Mouse (Mus musculus) liver, adult 2 months (tissue): Measurements from ENCODE around the gene Fbln2. TPM values are rescaled to one million over a fixed set of nuclear protein-coding genes. Genes with fewer than 3 reads are reported as not detected.

ENCODE experiments used
- DNase-seq: peaks from one replicate; pipeline ENCODE4 v3.0.0-alpha.2; 2011; ENCODE audit warnings: low read depth, low spot score; ENCODE audit errors: extremely low read depth
- H3K27ac ChIP-seq: fragments of 200-500 bp; replicated peaks from 2 replicates; pipeline ENCODE4 v1.5.1; 2012; ENCODE audit warnings: low read depth, mild to moderate bottlenecking, control low read depth, inconsistent platforms, low read length; ENCODE audit not compliant: insufficient read depth
- H3K27me3 ChIP-seq: fragments of 200-500 bp; 2 replicates; pipeline ENCODE4 v1.6.1; 2012; ENCODE audit warnings: mild to moderate bottlenecking, moderate library complexity, low read length, inconsistent platforms; ENCODE audit not compliant: control insufficient read depth, insufficient read depth
- H3K36me3 ChIP-seq: fragments of 200-500 bp; 2 replicates; pipeline ENCODE4 v1.6.1; 2012; ENCODE audit warnings: low read length, inconsistent platforms; ENCODE audit not compliant: control insufficient read depth, insufficient read depth
- H3K4me1 ChIP-seq: fragments of 200-500 bp; 2 replicates; pipeline ENCODE4 v1.6.1; 2011; ENCODE audit warnings: low read length; ENCODE audit not compliant: control insufficient read depth, insufficient read depth
- H3K4me3 ChIP-seq: fragments of 200-500 bp; 2 replicates; pipeline ENCODE4 v1.5.1; 2011; ENCODE audit warnings: low read depth, mild to moderate bottlenecking, control low read depth, low read length, moderate library complexity; ENCODE audit not compliant: insufficient read depth
- H3K79me2 ChIP-seq: fragments of 200-500 bp; 2 replicates; pipeline ENCODE4 v1.6.1; 2012; ENCODE audit warnings: inconsistent platforms, mild to moderate bottlenecking, low read length, moderate library complexity; ENCODE audit not compliant: control insufficient read depth, insufficient read depth
- H3K9ac ChIP-seq: fragments of 200-500 bp; 2 replicates; pipeline ENCODE4 v1.6.1; 2012; ENCODE audit warnings: low read depth, mild to moderate bottlenecking, control low read depth, inconsistent platforms, low read length
- CTCF ChIP-seq: fragments of 200-500 bp; IDR thresholded peaks from 2 replicates; pipeline ENCODE4 v1.5.1; 2011; ENCODE audit warnings: low read depth, low read length, control low read depth
- POLR2A ChIP-seq: fragments of 200-500 bp; IDR thresholded peaks from 2 replicates; pipeline ENCODE4 v1.6.1; 2011; ENCODE audit warnings: low read length, control low read depth; ENCODE audit not compliant: insufficient read depth; ENCODE audit errors: extremely low read depth
- WGBS: fragments of 180-500 bp; shearing (Covaris S2); methylation state at CpG from one replicate; pipeline ENCODE4 v1.1.7; 2018; 5-methylcytosine and 5-hydroxymethylcytosine counted together
- polyA plus RNA-seq: library from polyadenylated mRNA; depleted of rRNA; stranded (reverse); fragments of >200 nt; gene quantifications from 2 replicates; pipeline ENCODE4 v1.2.3, GENCODE M21; 2012
- total RNA-seq: library from RNA; depleted of rRNA; stranded (reverse); fragments of >200 nt; gene quantifications from 2 replicates; pipeline ENCODE4 v1.2.3, GENCODE M21; 2014

Fbln2 gene
- total and polyA plus RNA-seq, 2 experiments = 1.4 to 3.5 TPM

GRCm38 (mm10) chr6:91186934-91187333 is 25.3 kb upstream of the Fbln2 start:
- TF ChIP-seq CTCF = no peak
- TF ChIP-seq POLR2A = no peak
- Histone ChIP-seq H3K79me2 (no peaks in the 10 kb centered on the region), H3K4me3 (no peak overlapping the region), H3K9ac (no peak overlapping the region), H3K36me3 (no peaks in the 10 kb centered on the region), H3K27me3 (no peaks in the 10 kb centered on the region), H3K27ac (no peak overlapping the region), H3K4me1 (no peaks in the 10 kb centered on the region)
- 50% methylated on average over 6 of the region's 6 CpGs for WGBS
- DNase-seq = no peak

GRCm38 (mm10) chr6:91187871-91188270 is 24.4 kb upstream of the Fbln2 start:
- TF ChIP-seq CTCF = no peak
- TF ChIP-seq POLR2A = no peak
- no peaks in the 10 kb centered on the region for H3K27me3 ChIP-seq
- no peak for DNase-seq
- H3K4me1 ChIP-seq = peaks cover 2% of the 10 kb centered on the region
- no peak overlapping the region for H3K4me3 ChIP-seq
- no peaks in the 10 kb centered on the region for H3K36me3 ChIP-seq
- 66% methylated on average over 3 of the region's 3 CpGs for WGBS
- H3K9ac ChIP-seq = no peak overlapping the region
- H3K27ac ChIP-seq = no peak overlapping the region
- H3K79me2 ChIP-seq = no peaks in the 10 kb centered on the region

GRCm38 (mm10) chr6:91189971-91190370 is 22.3 kb upstream of the Fbln2 start:
- no peak overlapping the region for H3K9ac ChIP-seq
- H3K4me1 ChIP-seq = peaks cover 8% of the 10 kb centered on the region
- no peaks in the 10 kb centered on the region for H3K36me3 ChIP-seq
- TF ChIP-seq CTCF (no peak), POLR2A (no peak)
- H3K4me3 ChIP-seq = no peak overlapping the region
- 95% methylated on average over 6 of the region's 6 CpGs for WGBS
- H3K27me3 ChIP-seq = no peaks in the 10 kb centered on the region
- no peaks in the 10 kb centered on the region for H3K79me2 ChIP-seq
- no peak for DNase-seq
- no peak overlapping the region for H3K27ac ChIP-seq

- no peak overlapping the region for H3K9ac ChIP-seq
- 90% methylated on average over 2 of the region's 2 CpGs for WGBS
- H3K27ac ChIP-seq = no peak overlapping the region
- no peaks in the 10 kb centered on the region for H3K27me3 ChIP-seq
- no peaks in the 10 kb centered on the region for H3K79me2 ChIP-seq
- TF ChIP-seq CTCF (no peak), POLR2A (no peak)
- peaks cover 8% of the 10 kb centered on the region for H3K4me1 ChIP-seq
- no peaks in the 10 kb centered on the region for H3K36me3 ChIP-seq
- no peak overlapping the region for H3K4me3 ChIP-seq
- no peak for DNase-seq
Observed at GRCm38 (mm10) chr6:91191465-91191864, 20.8 kb upstream of the Fbln2 start.

- Histone ChIP-seq H3K4me1 (peaks cover 8% of the 10 kb centered on the region), H3K27ac (no peak overlapping the region), H3K36me3 (no peaks in the 10 kb centered on the region), H3K79me2 (no peaks in the 10 kb centered on the region), H3K9ac (no peak overlapping the region), H3K27me3 (no peaks in the 10 kb centered on the region), H3K4me3 (no peak overlapping the region)
- no peak for DNase-seq
- no peak for TF ChIP-seq CTCF
- TF ChIP-seq POLR2A = no peak
- 85% methylated on average over 3 of the region's 3 CpGs for WGBS
Observed at GRCm38 (mm10) chr6:91192421-91192820, 19.8 kb upstream of the Fbln2 start.

GRCm38 (mm10) chr6:91192851-91193545 is 19.3 kb upstream of the Fbln2 start:
- Histone ChIP-seq H3K4me1 (peaks cover 8% of the 10 kb centered on the region), H3K4me3 (no peak overlapping the region), H3K9ac (no peak overlapping the region), H3K27ac (no peak overlapping the region), H3K79me2 (no peaks in the 10 kb centered on the region), H3K36me3 (no peaks in the 10 kb centered on the region), H3K27me3 (no peaks in the 10 kb centered on the region)
- DNase-seq = peak; percentile 67
- TF ChIP-seq POLR2A (no peak), CTCF (no peak)
- 16% methylated on average over 1 of the region's 1 CpGs for WGBS
